Mouse (Mus musculus) Muller cell, postnatal 12 days (primary cell): ENCODE data around the gene Ism2.

ENCODE experiments used
- DNase-seq: peaks from one replicate; pipeline ENCODE4 v3.0.0-alpha.2; 2015; ENCODE audit errors: inconsistent ontology term

The Ism2 gene

GRCm38 (mm10) chr12:87230379-87230895 is 69.1 kb downstream of the Ism2 start:
- no peak for DNase-seq

GRCm38 (mm10) chr12:87229633-87230032 is 69.9 kb downstream of the Ism2 start:
- no peak for DNase-seq
